Mouse (Mus musculus): ENCODE measurements around the gene Mad2l2.
A peak's percentile ranks its signal among the peaks of the same experiment; 100 is the strongest.

- TF ChIP-seq CTCF (IDR thresholded peaks at IDR 0.05; ENCODE audit: extremely low read depth, insufficient read depth, low read length): no peak
- peak; percentile 9; the same call in 1 of the 2 replicates for TF ChIP-seq POLR2A (IDR thresholded peaks at IDR 0.05; ENCODE audit: extremely low read depth, insufficient read depth, low read length)
These were observed 36.2 kb downstream of the Mad2l2 start for GRCm38 (mm10) chr4:148166431-148166830.

Data from cortical plate, adult 2 months (tissue).